Mouse (Mus musculus) MEL (cell line): ENCODE data around the gene Brat1.

Experiments
- HCFC1 ChIP-seq: IDR thresholded peaks from 2 replicates; pipeline ENCODE4 v1.6.1; 2012; ENCODE audit warnings: low read depth, mild to moderate bottlenecking, inconsistent platforms, low read length, improper control_type of control experiment, moderate library complexity
- POLR2A ChIP-seq, 2 experiments: IDR thresholded peaks; 2 replicates each; pipeline ENCODE4 v1.6.1; 2011 to 2012; ENCODE audit warnings: low read length in 2 of 2, mild to moderate bottlenecking in 2 of 2, control low read depth in 1 of 2, improper control_type of control experiment in 1 of 2, low read depth in 1 of 2, moderate library complexity in 1 of 2; ENCODE audit not compliant: control insufficient read depth in 1 of 2, insufficient read depth in 1 of 2, poor library complexity in 1 of 2
- RCOR1 ChIP-seq: IDR thresholded peaks from 2 replicates; pipeline ENCODE4 v1.6.1; 2012; ENCODE audit warnings: low read depth, mild to moderate bottlenecking, inconsistent platforms, low read length, improper control_type of control experiment
- ZMIZ1 ChIP-seq: IDR thresholded peaks from 2 replicates; pipeline ENCODE4 v1.6.1; 2012; ENCODE audit warnings: low read depth, mild to moderate bottlenecking, inconsistent platforms, low read length, improper control_type of control experiment, moderate library complexity

DNA sequence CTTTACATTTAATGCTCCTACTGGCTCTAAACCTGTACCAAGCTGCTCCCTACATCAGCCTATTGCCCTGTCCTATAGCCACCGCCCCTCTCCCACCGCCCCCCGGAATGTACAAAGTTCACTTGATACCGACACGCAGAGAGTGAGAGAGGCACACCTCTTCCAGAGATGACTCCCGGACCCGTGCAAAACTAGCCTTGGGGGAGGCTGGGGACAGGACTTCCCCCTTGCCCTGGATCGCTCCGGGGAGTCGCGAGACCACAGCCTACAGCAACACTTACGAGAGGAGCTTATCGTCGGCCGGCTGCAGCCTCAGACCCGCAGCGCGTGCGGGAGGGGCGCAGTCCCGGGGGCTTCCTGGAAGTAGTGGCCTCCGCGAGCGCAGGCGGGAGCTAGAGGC is 3.1 kb upstream of the Brat1 start:
- TF ChIP-seq POLR2A (IDR thresholded peaks at IDR 0.05; ENCODE audit: control insufficient read depth in 1 of 2, insufficient read depth in 1 of 2, low read depth in 1 of 2, low read length in 2 of 2, poor library complexity in 1 of 2) (no peak), HCFC1 (no peak), RCOR1 (no peak), ZMIZ1 (no peak)
